Comparison of ENCODE assay signal across 9 mouse cellular contexts in genomic region chrX:151132785-151133184, GRCm38 (mm10). TPM values are rescaled to one million over a fixed set of nuclear protein-coding genes. Genes with fewer than 3 reads are reported as not detected.
DNase-seq lines count a peak whose midpoint lies in the region; ATAC-seq and TF ChIP-seq lines count a peak whose summit lies in the region.
"Had no signal": no experiment of that assay in that cellular context is flagged by ENCODE, and none has a peak within 500 bp of the region (broad histone marks: within the 10 kb centered on the region; RNA-seq: fewer than 3 reads in every experiment).

No protein-coding gene starts in this region.

- H3K27me3 ChIP-seq in forebrain, embryonic 14.5 days (replicated peaks; ENCODE audit: control insufficient read depth, insufficient read depth, low read length): no peaks in the 10 kb centered on the region
- H3K27me3 ChIP-seq in forebrain, embryonic 11.5 days (ENCODE audit: control insufficient read depth, insufficient read depth, low read length): no peaks in the 10 kb centered on the region
- H3K27me3 ChIP-seq in liver, postnatal 0 days (ENCODE audit: insufficient read depth, low read length): no peaks in the 10 kb centered on the region
- peaks cover 11% of the 10 kb centered on the region for H3K27me3 ChIP-seq in liver, embryonic 12.5 days (replicated peaks)
- H3K27me3 ChIP-seq: stomach, embryonic 15.5 days had no signal

- no peaks in the 10 kb centered on the region for H3K9me3 ChIP-seq in forebrain, embryonic 14.5 days (replicated peaks; ENCODE audit: control insufficient read depth, low read length)
- no peaks in the 10 kb centered on the region for H3K9me3 ChIP-seq in forebrain, embryonic 11.5 days (ENCODE audit: control insufficient read depth, low read length)
- H3K9me3 ChIP-seq in liver, postnatal 0 days (ENCODE audit: low read length): no peaks in the 10 kb centered on the region
- H3K9me3 ChIP-seq in liver, embryonic 12.5 days (replicated peaks): no peaks in the 10 kb centered on the region
- H3K9me3 ChIP-seq: stomach, embryonic 15.5 days had no signal

- DNase-seq in forebrain, embryonic 14.5 days (ENCODE audit: low spot score): peak; percentile 44
- no peak for DNase-seq in forebrain, embryonic 11.5 days (ENCODE audit: low spot score)
- DNase-seq in liver, postnatal 0 days: no peak
- peak; percentile 58 for DNase-seq in embryo, embryonic 10.5 days (ENCODE audit: low spot score)
- peak; percentile 41 for DNase-seq in mesoderm, embryonic 11.5 days (ENCODE audit: low read depth, low spot score)
- no peak for DNase-seq in urinary bladder, adult 18-20 months (ENCODE audit: low spot score in 2 of 2)
- no peak for DNase-seq in layer of hippocampus, adult 9-11 months

- TF ChIP-seq EP300 in liver, postnatal 0 days (IDR thresholded peaks at IDR 0.05; ENCODE audit: low read depth): no peak

- no peaks in the 10 kb centered on the region for H3K36me3 ChIP-seq in forebrain, embryonic 14.5 days (ENCODE audit: control insufficient read depth, insufficient read depth, low read length)
- H3K36me3 ChIP-seq in forebrain, embryonic 11.5 days (ENCODE audit: control insufficient read depth, insufficient read depth, low read length): no peaks in the 10 kb centered on the region
- H3K36me3 ChIP-seq in liver, postnatal 0 days (replicated peaks; ENCODE audit: insufficient read depth, low read length): no peaks in the 10 kb centered on the region
- no peaks in the 10 kb centered on the region for H3K36me3 ChIP-seq in liver, embryonic 12.5 days
- H3K36me3 ChIP-seq: stomach, embryonic 15.5 days had no signal

- H3K4me2 ChIP-seq in forebrain, embryonic 14.5 days (ENCODE audit: low read length): no peak overlapping the region
- H3K4me2 ChIP-seq in forebrain, embryonic 11.5 days (ENCODE audit: low read depth, low read length, severe bottlenecking): no peak overlapping the region
- H3K4me2 ChIP-seq in liver, postnatal 0 days (ENCODE audit: low read depth, low read length): no peak overlapping the region
- H3K4me2 ChIP-seq in liver, embryonic 12.5 days: no peak overlapping the region
- H3K4me2 ChIP-seq: stomach, embryonic 15.5 days had no signal

- H3K4me1 ChIP-seq in forebrain, embryonic 14.5 days (ENCODE audit: control insufficient read depth, insufficient read depth, low read length): no peaks in the 10 kb centered on the region
- no peaks in the 10 kb centered on the region for H3K4me1 ChIP-seq in forebrain, embryonic 11.5 days (replicated peaks; ENCODE audit: control insufficient read depth, insufficient read depth, low read length)
- H3K4me1 ChIP-seq in liver, postnatal 0 days (ENCODE audit: insufficient read depth): no peaks in the 10 kb centered on the region
- H3K4me1 ChIP-seq in liver, embryonic 12.5 days: no peaks in the 10 kb centered on the region
- H3K4me1 ChIP-seq: stomach, embryonic 15.5 days had no signal

- TF ChIP-seq CTCF in liver, postnatal 0 days (IDR thresholded peaks at IDR 0.05; ENCODE audit: low read depth): peak; percentile 45

- no peak for ATAC-seq in forebrain, embryonic 14.5 days
- no peak for ATAC-seq in forebrain, embryonic 11.5 days (replicated peaks; ENCODE audit: low FRiP score)
- ATAC-seq in liver, postnatal 0 days: no peak
- ATAC-seq in liver, embryonic 12.5 days: no peak

- H3K27ac ChIP-seq in forebrain, embryonic 14.5 days (ENCODE audit: low read depth, low read length): no peak overlapping the region
- no peak overlapping the region for H3K27ac ChIP-seq in forebrain, embryonic 11.5 days (ENCODE audit: low read depth, low read length)
- H3K27ac ChIP-seq in liver, postnatal 0 days (ENCODE audit: low read depth): no peak overlapping the region
- H3K27ac ChIP-seq in liver, embryonic 12.5 days: no peak overlapping the region
- H3K27ac ChIP-seq: stomach, embryonic 15.5 days had no signal

- H3K9ac ChIP-seq in forebrain, embryonic 14.5 days (ENCODE audit: low read length): no peak overlapping the region
- H3K9ac ChIP-seq in forebrain, embryonic 11.5 days (ENCODE audit: low read length): no peak overlapping the region
- H3K9ac ChIP-seq in liver, postnatal 0 days (replicated peaks): no peak overlapping the region
- no peak overlapping the region for H3K9ac ChIP-seq in liver, embryonic 12.5 days
- H3K9ac ChIP-seq: stomach, embryonic 15.5 days had no signal

- 30% methylated on average over 10 of the region's 10 CpGs for WGBS in forebrain, embryonic 14.5 days
- WGBS in forebrain, embryonic 11.5 days: 26% methylated on average over 10 of the region's 10 CpGs
- WGBS in liver, postnatal 0 days (ENCODE audit: insufficient replicate concordance): 30% methylated on average over 10 of the region's 10 CpGs
- 21% methylated on average over 10 of the region's 10 CpGs for WGBS in liver, embryonic 12.5 days (ENCODE audit: insufficient replicate concordance)

- H3K4me3 ChIP-seq in forebrain, embryonic 14.5 days (ENCODE audit: low read depth, low read length): no peak overlapping the region
- no peak overlapping the region for H3K4me3 ChIP-seq in forebrain, embryonic 11.5 days (ENCODE audit: low read depth, low read length)
- no peak overlapping the region for H3K4me3 ChIP-seq in liver, postnatal 0 days (ENCODE audit: low read depth, low read length)
- H3K4me3 ChIP-seq in liver, embryonic 12.5 days: no peak overlapping the region
- H3K4me3 ChIP-seq: stomach, embryonic 15.5 days had no signal

RNA-seq across cellular contexts. Expression of gene Tsr2, which starts 36.4 kb away (rescaled TPM):
- polyA plus RNA-seq in forebrain, embryonic 14.5 days (2014; fragmentation: Nextera tagmentation; extraction: Ambion mirVana): 39.2 and 49.1 TPM in 2 replicates
- polyA plus RNA-seq in forebrain, embryonic 11.5 days (2014; fragmentation: Nextera tagmentation; extraction: Ambion mirVana): 50.5 and 53.6 TPM in 2 replicates
- polyA plus RNA-seq in liver, postnatal 0 days (2015; fragmentation: Nextera tagmentation; extraction: Ambion mirVana): 9.4 and 9.9 TPM in 2 replicates
- polyA plus RNA-seq in liver, embryonic 12.5 days (2016; fragmentation: Nextera tagmentation; extraction: Ambion mirVana): 22.0 and 22.6 TPM in 2 replicates

Comparison
In these comparisons a context has a peak if more than half of its experiments do, and no peak if none do; other contexts are left out.
1. DNase-seq: peak in forebrain, embryonic 14.5 days (single experiment), embryo, embryonic 10.5 days (single experiment) and mesoderm, embryonic 11.5 days (single experiment); none in forebrain, embryonic 11.5 days (single experiment), liver, postnatal 0 days (single experiment), urinary bladder, adult 18-20 months (0 of 2) and layer of hippocampus, adult 9-11 months (single experiment).